Mouse (Mus musculus) left cerebral cortex, postnatal 36 days (tissue): ENCODE measurements around the gene Cdc6. TPM values are rescaled to one million over a fixed set of nuclear protein-coding genes. Genes with fewer than 3 reads are reported as not detected.

Source experiments
- DNase-seq, 2 experiments: peaks; one replicate each; pipeline ENCODE4 v3.0.0; 2021 to 2022; ENCODE audit warnings: low spot score in 2 of 2, mixed read lengths in 1 of 2
- intact Hi-C: fragments of 180-260 bp; cut with DNase I; formaldehyde crosslinking; loops from one replicate; pipeline ENCODE4 v1.15.1; 2025
- total RNA-seq, 2 experiments: library from RNA; stranded (reverse); gene quantifications; 2 replicates each; pipeline ENCODE4 v1.2.3; 2021

The Cdc6 gene
- total RNA-seq, 2 experiments from 2014 or later = 0.39 to 0.47 TPM

- intact Hi-C loops = no loop called here
- DNase-seq = no peak
These were observed 46.3 kb downstream of the Cdc6 start for GRCm38 (mm10) chr11:98953835-98954320.

- DNase-seq = peak in 1 of 2 experiments; percentile 62
- intact Hi-C loops = no loop called here
These were observed 46.8 kb downstream of the Cdc6 start for GRCm38 (mm10) chr11:98954373-98954772.

GRCm38 (mm10) chr11:98954801-98955706, 47.5 kb downstream of the Cdc6 start:
- intact Hi-C loops = no loop called here
- DNase-seq = no peak

GRCm38 (mm10) chr11:98955707-98956235, 48.2 kb downstream of the Cdc6 start:
- no peak for DNase-seq
- intact Hi-C loops = no loop called here

GRCm38 (mm10) chr11:98956340-98956739, 48.7 kb downstream of the Cdc6 start:
- intact Hi-C loops = no loop called here
- no peak for DNase-seq

- peak; percentile 70 to 78 for DNase-seq
- intact Hi-C loops = no loop called here
These were observed 52.1 kb downstream of the Cdc6 start for GRCm38 (mm10) chr11:98959437-98960312.

GRCm38 (mm10) chr11:98960313-98960906, 52.8 kb downstream of the Cdc6 start:
- intact Hi-C loops = no loop called here

GRCm38 (mm10) chr11:98961051-98961592, 53.5 kb downstream of the Cdc6 start:
- intact Hi-C loops = no loop called here
- no peak for DNase-seq

More at GRCm38 (mm10) chr11:98960313-98960906, 52.8 kb downstream of the Cdc6 start:
- no peak for DNase-seq

- intact Hi-C loops = no loop called here
- DNase-seq = no peak
These were observed 54.2 kb downstream of the Cdc6 start for GRCm38 (mm10) chr11:98961766-98962165.

DNA sequence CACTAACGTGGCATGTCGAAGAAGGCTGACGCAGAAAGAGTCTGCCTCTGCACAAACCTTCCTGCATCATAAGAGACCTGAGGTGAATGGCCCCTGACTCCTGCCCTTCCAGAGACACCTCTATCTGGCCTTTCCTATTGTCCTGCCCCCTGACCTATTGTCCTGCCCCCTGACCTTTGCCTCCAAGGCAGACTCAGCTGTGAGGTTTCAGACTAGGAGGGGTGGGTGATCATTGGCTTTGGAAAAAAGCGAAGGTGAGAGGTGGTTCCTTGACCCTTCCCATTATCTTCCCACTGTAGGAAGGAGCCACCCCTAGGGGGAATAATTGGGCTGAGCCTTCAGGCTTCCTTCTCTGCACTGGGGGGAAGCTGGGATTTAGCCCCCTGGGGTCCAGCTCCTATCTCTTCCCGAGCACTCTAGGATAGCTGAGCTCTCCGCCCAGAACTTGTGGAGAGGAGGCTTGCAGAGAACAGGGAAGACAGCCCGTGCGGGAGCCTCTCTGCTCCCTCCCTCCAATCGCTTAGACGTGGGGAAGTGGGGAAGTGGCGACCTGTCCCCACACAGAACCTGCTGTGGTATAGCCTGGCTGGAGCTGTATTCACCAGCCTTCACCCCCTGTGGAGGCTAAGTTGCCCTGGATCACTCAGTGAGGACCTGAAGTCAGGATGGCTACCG, 55.0 kb downstream of the Cdc6 start:
- no peak for DNase-seq
- intact Hi-C loops = no loop called here

DNA sequence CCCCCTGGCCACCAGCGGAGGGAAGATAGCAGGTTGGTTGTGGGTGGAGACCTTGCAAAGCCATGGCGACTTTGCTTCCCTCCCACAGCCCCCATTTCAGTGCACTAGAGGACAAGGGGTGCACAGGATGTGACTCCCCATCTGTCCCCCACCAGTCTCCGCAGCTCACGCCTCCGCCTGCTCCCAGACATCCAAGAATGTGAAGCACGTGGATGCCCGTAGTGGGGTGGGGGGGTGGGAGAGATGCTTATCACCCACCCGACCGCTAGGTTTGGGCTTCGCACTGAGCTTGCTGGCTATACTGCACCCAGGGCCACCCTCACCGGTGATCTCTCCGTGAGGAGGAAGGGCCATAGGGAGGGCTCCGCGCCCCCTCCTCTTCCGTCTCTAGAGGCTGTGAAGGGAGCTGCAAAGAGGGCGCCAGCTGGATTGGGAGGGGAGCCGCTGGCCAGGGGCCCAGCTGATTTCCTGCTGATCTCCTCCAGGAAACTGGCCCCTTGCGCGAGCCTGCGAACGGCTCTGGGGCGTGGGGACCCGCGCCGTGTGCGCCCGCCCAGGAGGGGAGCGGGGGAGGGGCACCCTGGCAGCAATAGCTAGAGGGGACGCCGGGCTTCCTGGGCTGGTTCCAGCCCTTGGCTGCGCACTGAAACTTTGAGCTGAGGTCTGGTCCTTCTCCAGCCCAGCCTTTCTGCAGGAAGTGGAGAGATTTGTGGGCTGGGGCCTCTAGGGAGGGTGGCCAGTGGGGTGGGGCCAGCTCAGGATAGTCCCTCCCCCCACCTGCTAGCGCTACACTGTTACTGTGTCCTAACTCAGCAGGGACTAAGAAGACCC, 55.8 kb downstream of the Cdc6 start:
- no peak for DNase-seq
- intact Hi-C loops = no loop called here

DNA sequence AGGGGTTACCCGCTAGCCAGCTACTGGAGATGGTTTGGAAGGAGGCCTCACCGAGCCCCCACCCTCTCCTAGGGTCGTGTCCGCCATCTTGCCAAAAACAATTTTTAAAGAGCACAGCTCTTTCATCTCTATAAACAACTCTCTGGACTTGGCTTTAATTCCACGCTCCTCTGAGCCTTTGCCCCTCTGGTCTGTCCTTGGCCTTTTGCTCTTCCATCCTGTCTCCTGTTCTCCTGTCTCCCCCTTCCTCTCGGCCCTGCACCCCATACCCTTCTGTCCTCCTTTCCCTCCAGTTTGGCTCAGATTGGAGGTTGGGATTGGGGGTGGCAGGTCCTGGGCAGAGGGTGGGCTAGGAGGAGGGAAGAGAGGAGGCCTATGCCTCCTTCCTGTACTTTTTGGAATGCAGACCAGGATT, 56.6 kb downstream of the Cdc6 start:
- no peak for DNase-seq
- intact Hi-C loops = no loop called here

GRCm38 (mm10) chr11:98964616-98965415, 57.2 kb downstream of the Cdc6 start:
- no peak for DNase-seq

DNA sequence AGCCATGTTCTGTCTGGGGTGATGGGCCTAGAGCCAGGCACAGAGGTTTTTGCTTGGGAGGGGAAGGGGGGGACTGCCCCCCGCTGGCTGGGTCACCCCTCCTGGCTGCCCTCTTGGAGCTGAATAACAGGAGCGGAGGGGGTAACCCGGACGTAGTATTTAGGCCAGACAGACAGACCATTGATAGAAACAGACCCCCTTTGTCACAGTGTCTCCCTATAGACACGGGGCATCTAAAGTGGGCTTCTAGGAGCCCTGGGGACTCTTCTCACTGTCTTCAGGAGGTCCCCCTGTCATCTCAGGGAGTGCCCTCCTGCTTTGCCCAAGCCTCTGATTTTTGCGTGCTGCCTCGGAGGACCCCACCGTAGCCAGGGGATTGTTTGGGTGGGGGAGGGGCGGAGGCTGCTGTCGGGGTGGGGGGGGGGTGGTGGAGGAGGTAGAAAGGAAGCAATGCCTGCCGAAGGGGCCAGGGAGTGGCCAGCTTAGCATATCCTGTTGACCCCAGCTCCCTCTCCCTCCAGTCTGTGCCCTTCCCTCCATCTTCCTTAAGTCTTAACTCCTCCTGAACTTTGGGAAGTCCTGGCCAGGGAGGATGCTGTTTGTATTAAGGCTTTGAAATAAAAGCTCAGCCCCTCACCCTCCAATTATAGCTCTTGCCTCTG, 57.9 kb downstream of the Cdc6 start:
- no peak for DNase-seq
- intact Hi-C loops = no loop called here

More at GRCm38 (mm10) chr11:98964616-98965415, 57.2 kb downstream of the Cdc6 start:
- intact Hi-C loops = no loop called here

- DNase-seq = peak; percentile 71 to 78
- intact Hi-C loops = no loop called here
These were observed 59.0 kb downstream of the Cdc6 start for GRCm38 (mm10) chr11:98966499-98967141.

GRCm38 (mm10) chr11:98968079-98968478, 60.5 kb downstream of the Cdc6 start:
- DNase-seq = no peak
- intact Hi-C loops = no loop called here
